Mouse (Mus musculus) neural tube, embryonic 15.5 days (tissue): ENCODE data around the gene Cdrt4. TPM values are rescaled to one million over a fixed set of nuclear protein-coding genes. Genes with fewer than 3 reads are reported as not detected.

Experiments used
- ATAC-seq: fragments of 200-750 bp; cut with Nextera tagmentation; 2 replicates; pipeline ENCODE4 v1.8.0; 2017; ENCODE audit warnings: mild to moderate bottlenecking, moderate TSS enrichment, moderate library complexity; ENCODE audit not compliant: low FRiP score
- H3K27ac ChIP-seq: fragments of 300-500 bp; sonication (generic); replicated peaks from 2 replicates; pipeline ENCODE4 v1.5.1; 2015; ENCODE audit warnings: mild to moderate bottlenecking, inconsistent platforms
- H3K27me3 ChIP-seq: fragments of 300-500 bp; sonication (generic); replicated peaks from 2 replicates; pipeline ENCODE4 v1.6.1; 2015; ENCODE audit warnings: inconsistent platforms
- H3K36me3 ChIP-seq: fragments of 300-500 bp; sonication (generic); 2 replicates; pipeline ENCODE4 v1.6.1; 2015; ENCODE audit warnings: inconsistent platforms
- H3K4me1 ChIP-seq: fragments of 300-500 bp; sonication (generic); 2 replicates; pipeline ENCODE4 v1.6.1; 2015; ENCODE audit warnings: inconsistent platforms
- H3K4me2 ChIP-seq: fragments of 300-500 bp; sonication (generic); 2 replicates; pipeline ENCODE4 v1.6.1; 2015; ENCODE audit warnings: inconsistent platforms, mild to moderate bottlenecking, moderate library complexity
- H3K4me3 ChIP-seq: fragments of 300-500 bp; sonication (generic); replicated peaks from 2 replicates; pipeline ENCODE4 v1.5.1; 2015; ENCODE audit warnings: mild to moderate bottlenecking, inconsistent platforms
- H3K9ac ChIP-seq: fragments of 300-500 bp; sonication (generic); replicated peaks from 2 replicates; pipeline ENCODE4 v1.6.1; 2015; ENCODE audit warnings: mild to moderate bottlenecking, inconsistent platforms
- H3K9me3 ChIP-seq: fragments of 300-500 bp; sonication (generic); replicated peaks from 2 replicates; pipeline ENCODE4 v1.6.1; 2016; ENCODE audit warnings: inconsistent platforms
- WGBS: fragments of 180-500 bp; shearing (Covaris S2); methylation state at CpG from one replicate; pipeline ENCODE4 v1.1.7; 2015; ENCODE audit warnings: mixed read lengths; 5-methylcytosine and 5-hydroxymethylcytosine counted together
- polyA plus RNA-seq: library from polyadenylated mRNA; unstranded; fragments of >200 nt; fragmentation: Nextera tagmentation; extraction: Ambion mirVana; gene quantifications from 2 replicates; pipeline ENCODE4 v1.2.1, GENCODE M21; 2015

Gene Cdrt4
- polyA plus RNA-seq, 1 experiment from 2014 or later: not detected

DNA sequence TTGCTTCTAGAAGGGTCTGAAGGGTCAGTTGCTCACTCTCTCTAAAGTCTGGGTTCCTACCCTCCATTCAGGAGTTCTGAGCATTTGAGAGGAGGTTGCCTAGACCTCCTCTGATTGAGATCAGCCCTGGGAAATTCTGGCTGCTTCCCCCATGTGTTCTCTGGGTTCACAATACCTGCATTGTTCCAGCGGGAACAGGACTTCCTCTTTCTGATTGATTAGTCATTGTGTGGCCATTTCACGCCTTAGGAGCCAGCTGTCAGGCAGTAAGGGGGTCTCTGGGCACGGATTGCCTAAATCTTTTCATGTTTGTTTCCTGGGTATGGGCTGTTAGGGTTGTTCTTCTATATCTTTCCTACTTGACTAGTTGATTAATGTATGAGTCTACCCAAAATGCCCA is 32.8 kb downstream of the Cdrt4 start:
- Histone ChIP-seq H3K4me1 (peaks cover 6% of the 10 kb centered on the region; the same call in 1 of the 2 replicates), H3K4me2 (no peak overlapping the region), H3K36me3 (no peaks in the 10 kb centered on the region), H3K27me3 (no peaks in the 10 kb centered on the region), H3K27ac (no peak overlapping the region), H3K9ac (no peak overlapping the region), H3K9me3 (no peaks in the 10 kb centered on the region), H3K4me3 (no peak overlapping the region)
- no peak for ATAC-seq
- WGBS: 6% methylated on average over 3 of the region's 3 CpGs

DNA sequence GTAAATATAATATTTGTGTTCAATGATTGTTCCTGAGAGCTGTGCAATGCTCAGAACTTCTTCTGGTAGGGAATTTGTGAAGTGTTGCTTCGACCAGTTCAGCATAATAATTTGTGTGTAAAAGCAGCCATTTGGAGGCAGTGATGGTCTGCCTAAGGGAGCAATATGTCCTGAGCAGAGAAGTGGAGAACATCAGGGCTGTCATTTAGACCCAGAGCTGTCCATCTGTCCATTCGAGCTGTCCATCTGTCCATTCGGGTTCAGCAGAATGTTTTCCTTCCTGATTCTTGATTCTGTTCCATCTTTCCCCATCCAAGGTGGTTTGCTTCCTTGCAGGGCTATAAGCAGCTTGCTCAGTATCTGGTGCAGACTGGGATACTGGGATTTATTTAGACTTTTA is 33.4 kb downstream of the Cdrt4 start:
- H3K9me3 ChIP-seq: no peaks in the 10 kb centered on the region
- H3K4me3 ChIP-seq: no peak overlapping the region
- H3K4me1 ChIP-seq: peaks cover 6% of the 10 kb centered on the region; the same call in 1 of the 2 replicates
- H3K4me2 ChIP-seq: no peak overlapping the region
- no peak for ATAC-seq
- H3K9ac ChIP-seq: no peak overlapping the region
- H3K36me3 ChIP-seq: no peaks in the 10 kb centered on the region
- 47% methylated on average over 3 of the region's 3 CpGs for WGBS
- H3K27me3 ChIP-seq: no peaks in the 10 kb centered on the region
- no peak overlapping the region for H3K27ac ChIP-seq

DNA sequence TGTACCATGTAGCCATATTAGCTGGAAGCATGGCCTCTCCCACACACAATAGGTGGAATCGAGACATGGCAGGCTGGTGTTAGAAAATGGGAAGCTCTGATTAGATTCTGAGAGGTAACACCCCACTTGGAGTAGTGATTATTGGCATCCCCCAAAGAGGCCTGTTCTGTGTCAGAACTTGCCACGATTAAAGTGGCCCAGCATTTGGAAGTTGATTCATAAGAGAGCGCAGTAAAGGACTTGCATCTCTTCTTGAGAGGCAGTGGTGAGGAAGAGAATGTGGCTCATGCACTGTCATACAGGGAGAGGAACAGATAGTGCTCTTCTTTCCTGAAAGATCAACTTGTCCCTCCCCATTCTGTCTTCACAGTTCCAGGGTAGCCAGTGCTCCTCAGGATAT is 34.1 kb downstream of the Cdrt4 start:
- 84% methylated on average over 3 of the region's 3 CpGs for WGBS
- Histone ChIP-seq H3K27me3 (no peaks in the 10 kb centered on the region), H3K4me1 (peaks cover 6% of the 10 kb centered on the region; the same call in 1 of the 2 replicates), H3K9ac (no peak overlapping the region), H3K4me2 (no peak overlapping the region), H3K9me3 (no peaks in the 10 kb centered on the region), H3K4me3 (no peak overlapping the region), H3K36me3 (no peaks in the 10 kb centered on the region), H3K27ac (no peak overlapping the region)
- ATAC-seq: no peak

- ATAC-seq: no peak
- H3K4me2 ChIP-seq: no peak overlapping the region
- no peak overlapping the region for H3K9ac ChIP-seq
- H3K4me1 ChIP-seq: peaks cover 6% of the 10 kb centered on the region; the same call in 1 of the 2 replicates
- H3K27ac ChIP-seq: no peak overlapping the region
- H3K27me3 ChIP-seq: no peaks in the 10 kb centered on the region
- H3K36me3 ChIP-seq: no peaks in the 10 kb centered on the region
- WGBS: 80% methylated on average over 4 of the region's 4 CpGs
- H3K9me3 ChIP-seq: no peaks in the 10 kb centered on the region
- H3K4me3 ChIP-seq: no peak overlapping the region
These were observed 35.6 kb downstream of the Cdrt4 start for GRCm38 (mm10) chr11:62986578-62986977.

- 95% methylated on average over 3 of the region's 3 CpGs for WGBS
- ATAC-seq: no peak
- no peaks in the 10 kb centered on the region for H3K36me3 ChIP-seq
These were observed 39.2 kb downstream of the Cdrt4 start for GRCm38 (mm10) chr11:62990150-62990685.

GRCm38 (mm10) chr11:62990811-62991210 is 39.8 kb downstream of the Cdrt4 start:
- no peaks in the 10 kb centered on the region for H3K27me3 ChIP-seq
- no peaks in the 10 kb centered on the region for H3K4me1 ChIP-seq
- no peak overlapping the region for H3K27ac ChIP-seq
- no peak for ATAC-seq
- H3K36me3 ChIP-seq: no peaks in the 10 kb centered on the region
- WGBS: 82% methylated on average over 5 of the region's 5 CpGs
- no peak overlapping the region for H3K9ac ChIP-seq
- H3K4me3 ChIP-seq: no peak overlapping the region
- H3K4me2 ChIP-seq: no peak overlapping the region
- H3K9me3 ChIP-seq: no peaks in the 10 kb centered on the region

More at GRCm38 (mm10) chr11:62990150-62990685, 39.2 kb downstream of the Cdrt4 start:
- Histone ChIP-seq H3K4me3 (no peak overlapping the region), H3K4me2 (no peak overlapping the region), H3K27ac (no peak overlapping the region), H3K9me3 (no peaks in the 10 kb centered on the region), H3K9ac (no peak overlapping the region), H3K4me1 (peaks cover 3% of the 10 kb centered on the region; the same call in 1 of the 2 replicates), H3K27me3 (no peaks in the 10 kb centered on the region)

GRCm38 (mm10) chr11:62992545-62993242 is 41.7 kb downstream of the Cdrt4 start:
- Histone ChIP-seq H3K27me3 (no peaks in the 10 kb centered on the region), H3K9ac (no peak overlapping the region), H3K4me2 (no peak overlapping the region), H3K4me3 (no peak overlapping the region), H3K36me3 (no peaks in the 10 kb centered on the region), H3K9me3 (no peaks in the 10 kb centered on the region), H3K27ac (no peak overlapping the region), H3K4me1 (peaks cover 11% of the 10 kb centered on the region)
- 90% methylated on average over 13 of the region's 13 CpGs for WGBS
- no peak for ATAC-seq

DNA sequence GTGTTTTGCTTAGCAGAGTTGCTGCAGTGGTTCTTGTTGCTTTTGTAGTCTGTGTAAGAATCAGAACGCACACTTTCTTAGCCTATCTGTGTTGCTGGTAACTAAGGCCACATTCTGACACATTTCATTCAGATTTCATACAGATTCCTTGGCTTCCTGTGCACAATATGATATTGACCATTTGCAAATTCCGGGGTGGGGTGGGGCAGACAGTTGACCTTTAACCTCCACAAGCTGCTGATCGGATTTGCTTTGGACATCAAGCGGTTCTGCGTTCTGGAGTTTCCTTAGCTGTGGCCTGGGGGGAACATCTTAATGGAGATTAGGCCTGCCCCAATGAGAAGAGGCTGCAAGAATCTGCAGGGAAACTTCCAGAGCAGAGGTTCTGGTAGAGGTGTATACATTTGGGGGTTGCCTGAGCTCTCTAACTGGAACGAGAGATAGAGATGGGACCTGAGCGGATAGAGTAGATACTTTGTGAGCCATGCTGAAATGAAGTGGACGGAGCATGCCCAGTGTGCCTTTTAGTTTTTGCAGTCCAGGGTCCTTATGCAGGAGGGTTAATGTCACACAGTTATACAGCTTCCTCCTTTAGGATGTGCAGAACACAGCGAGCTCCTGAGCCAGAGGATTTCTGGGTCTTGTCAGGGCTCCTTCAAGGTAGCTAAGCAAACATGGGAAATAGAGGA is 44.2 kb downstream of the Cdrt4 start:
- H3K9me3 ChIP-seq: no peaks in the 10 kb centered on the region
- ATAC-seq: no peak
- no peaks in the 10 kb centered on the region for H3K36me3 ChIP-seq
- H3K4me1 ChIP-seq: peaks cover 16% of the 10 kb centered on the region
- H3K4me3 ChIP-seq: no peak overlapping the region
- WGBS: 90% methylated on average over 9 of the region's 9 CpGs
- no peak overlapping the region for H3K27ac ChIP-seq
- H3K9ac ChIP-seq: no peak overlapping the region
- no peaks in the 10 kb centered on the region for H3K27me3 ChIP-seq
- no peak overlapping the region for H3K4me2 ChIP-seq

GRCm38 (mm10) chr11:62995755-62996521 is 44.9 kb downstream of the Cdrt4 start:
- no peaks in the 10 kb centered on the region for H3K27me3 ChIP-seq
- no peak overlapping the region for H3K4me2 ChIP-seq
- H3K9me3 ChIP-seq: no peaks in the 10 kb centered on the region
- no peak overlapping the region for H3K9ac ChIP-seq
- 79% methylated on average over 5 of the region's 5 CpGs for WGBS
- H3K36me3 ChIP-seq: no peaks in the 10 kb centered on the region
- H3K4me1 ChIP-seq: peaks cover 16% of the 10 kb centered on the region
- no peak overlapping the region for H3K4me3 ChIP-seq
- H3K27ac ChIP-seq: no peak overlapping the region
- ATAC-seq: no peak

- ATAC-seq: no peak
- no peak overlapping the region for H3K4me3 ChIP-seq
- 84% methylated on average over 4 of the region's 4 CpGs for WGBS
These were observed 45.5 kb downstream of the Cdrt4 start for GRCm38 (mm10) chr11:62996522-62996898.

DNA sequence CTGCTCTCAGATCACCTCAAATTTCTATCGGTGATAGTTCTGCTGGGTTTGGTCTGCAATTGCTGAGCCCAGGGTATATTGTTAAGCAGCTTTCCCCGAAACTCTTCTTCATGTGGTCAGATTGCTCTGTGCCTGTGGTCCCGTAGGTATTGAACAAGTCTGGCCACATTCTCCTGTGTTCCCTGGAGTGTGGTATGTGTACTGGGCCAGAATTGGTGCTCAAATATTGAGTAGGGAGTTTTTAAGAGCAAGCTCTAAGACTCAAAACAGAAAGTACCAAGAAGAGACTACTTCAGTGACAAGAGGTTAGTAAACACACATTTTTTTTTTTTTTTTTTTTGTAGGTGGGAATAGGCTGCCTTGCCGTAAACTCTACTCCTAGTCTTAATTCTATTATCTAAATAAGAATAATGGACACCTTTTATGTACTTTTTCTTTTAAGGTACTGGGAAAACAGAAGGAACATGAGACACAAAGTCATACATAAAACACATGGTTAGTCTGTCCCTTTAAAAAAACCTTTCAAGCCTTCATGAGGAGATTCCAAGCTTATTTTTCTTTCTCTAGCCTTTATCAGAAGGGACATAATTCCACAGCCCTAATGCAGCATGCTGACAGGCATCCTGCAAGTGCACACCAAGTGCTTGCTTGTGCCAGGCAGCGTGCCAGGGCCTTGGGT is 46.2 kb downstream of the Cdrt4 start:
- 75% methylated on average over 5 of the region's 5 CpGs for WGBS
- no peaks in the 10 kb centered on the region for H3K27me3 ChIP-seq
- H3K4me2 ChIP-seq: no peak overlapping the region
- H3K4me3 ChIP-seq: no peak overlapping the region
- no peak for ATAC-seq
- peaks cover 16% of the 10 kb centered on the region for H3K4me1 ChIP-seq
- H3K9me3 ChIP-seq: no peaks in the 10 kb centered on the region
- H3K27ac ChIP-seq: peak overlapping the region; percentile 58
- H3K36me3 ChIP-seq: no peaks in the 10 kb centered on the region
- H3K9ac ChIP-seq: no peak overlapping the region

More at GRCm38 (mm10) chr11:62996522-62996898, 45.5 kb downstream of the Cdrt4 start:
- Histone ChIP-seq H3K9me3 (no peaks in the 10 kb centered on the region), H3K27ac (no peak overlapping the region), H3K27me3 (no peaks in the 10 kb centered on the region), H3K4me2 (no peak overlapping the region), H3K4me1 (peaks cover 16% of the 10 kb centered on the region), H3K36me3 (no peaks in the 10 kb centered on the region), H3K9ac (no peak overlapping the region)
